Mouse (Mus musculus): ENCODE data around the gene Tcf23. TPM values are rescaled to one million over a fixed set of nuclear protein-coding genes. Genes with fewer than 3 reads are reported as not detected.
A peak's percentile ranks its signal among the peaks of the same experiment; 100 is the strongest.

The Tcf23 gene
- polyA plus RNA-seq, 1 experiment = not detected

DNA sequence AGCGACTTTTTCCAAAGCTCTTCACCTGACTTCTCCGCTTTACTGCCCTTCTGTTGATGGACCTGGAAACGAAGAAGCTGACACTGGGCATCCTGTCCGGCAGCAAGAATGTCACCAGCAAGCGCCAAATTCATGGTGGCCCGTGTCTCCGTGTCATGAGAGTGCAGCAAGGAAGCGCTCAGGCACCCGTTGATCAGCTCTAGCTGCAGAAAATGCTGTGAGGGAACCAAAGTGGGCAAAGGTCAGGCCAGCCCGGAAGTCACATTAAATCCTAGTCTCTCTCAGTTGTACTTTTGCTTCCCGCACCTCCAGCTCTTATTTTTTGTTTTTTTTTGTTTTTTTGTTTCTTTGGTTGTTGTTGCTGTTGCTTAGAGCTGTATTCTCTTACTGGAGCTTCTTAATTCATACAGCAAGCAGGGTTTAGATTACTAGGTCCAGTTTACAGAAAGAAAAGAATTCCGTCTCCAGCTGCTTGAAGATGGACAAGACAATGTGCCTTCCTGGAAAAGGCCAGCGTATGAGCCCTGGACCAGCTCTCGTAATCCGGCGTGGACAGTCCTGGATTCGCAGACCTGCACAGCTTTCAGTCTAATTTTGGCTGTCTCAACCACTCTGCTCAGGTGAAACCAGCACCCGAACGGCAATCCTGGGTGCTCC is 9.1 kb upstream of the Tcf23 start:
- peaks cover 26% of the 10 kb centered on the region for H3K36me3 ChIP-seq (ENCODE audit: control insufficient read depth, insufficient read depth, low read length, poor library complexity, severe bottlenecking)
- H3K4me1 ChIP-seq (ENCODE audit: control insufficient read depth, insufficient read depth, low read length) = no peaks in the 10 kb centered on the region
- H3K9me3 ChIP-seq (replicated peaks; ENCODE audit: control insufficient read depth, insufficient read depth, low read length, poor library complexity, severe bottlenecking) = no peaks in the 10 kb centered on the region
- H3K9ac ChIP-seq (ENCODE audit: low read depth, poor library complexity, severe bottlenecking) = peak overlapping the region; percentile 83
- TF ChIP-seq CTCF (IDR thresholded peaks at IDR 0.05; ENCODE audit: low read depth, low read length) (no peak), POLR2A (IDR thresholded peaks at IDR 0.05; ENCODE audit: insufficient read depth, low read length) (no peak), EP300 (IDR thresholded peaks at IDR 0.05; ENCODE audit: insufficient read depth, low read depth, low read length) (no peak)
- H3K4me3 ChIP-seq (ENCODE audit: low read depth, low read length) = peak overlapping the region; percentile 88
- no peak overlapping the region for H3K27ac ChIP-seq (ENCODE audit: insufficient read depth, low read length)
- no peaks in the 10 kb centered on the region for H3K27me3 ChIP-seq (ENCODE audit: control insufficient read depth, insufficient read depth, low read length, poor library complexity, severe bottlenecking)

DNA sequence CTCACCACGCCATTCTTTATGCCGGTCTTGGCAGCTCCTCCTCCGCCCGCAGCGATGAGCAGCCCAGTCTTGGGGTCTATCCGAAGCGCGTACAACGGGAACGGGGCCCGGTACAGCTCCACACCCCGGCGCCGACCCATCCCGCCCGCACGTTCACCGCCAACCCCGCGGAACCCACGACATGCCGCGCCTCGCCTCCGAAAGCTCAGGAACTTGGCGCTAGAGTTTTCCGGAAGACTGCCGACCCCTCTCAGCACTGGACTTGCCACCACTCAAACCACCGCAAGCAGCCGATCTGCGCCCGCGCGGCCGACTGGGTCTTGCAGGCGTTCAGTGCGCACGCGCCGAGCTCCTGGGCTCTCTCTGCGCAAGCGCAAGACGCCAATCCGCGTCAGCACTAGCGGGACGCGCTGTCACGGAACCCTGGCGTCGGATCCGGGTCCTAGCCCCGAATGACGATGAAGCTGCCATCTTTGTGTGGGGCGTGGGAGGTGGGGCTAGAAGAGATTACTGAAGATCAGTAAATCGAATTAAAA is 8.4 kb upstream of the Tcf23 start, which contains the start of gene Preb:
Gene Preb (minus strand): TSS at position 396 of the 536 bp plus-strand sequence.
- peak within 1 kb of the TSS; percentile 83 for H3K9ac ChIP-seq (ENCODE audit: low read depth, poor library complexity, severe bottlenecking)
- H3K27me3 ChIP-seq (ENCODE audit: control insufficient read depth, insufficient read depth, low read length, poor library complexity, severe bottlenecking) = no peaks in the 10 kb centered on the region
- no peaks in the 10 kb centered on the region for H3K4me1 ChIP-seq (ENCODE audit: control insufficient read depth, insufficient read depth, low read length)
- no peak within 1 kb of the TSS for H3K27ac ChIP-seq (ENCODE audit: insufficient read depth, low read length)
- TF ChIP-seq POLR2A (IDR thresholded peaks at IDR 0.05; ENCODE audit: insufficient read depth, low read length) (peak; percentile 62), EP300 (IDR thresholded peaks at IDR 0.05; ENCODE audit: insufficient read depth, low read depth, low read length) (no peak), CTCF (IDR thresholded peaks at IDR 0.05; ENCODE audit: low read depth, low read length) (no peak)
- peaks cover 21% of the 10 kb centered on the region for H3K36me3 ChIP-seq (ENCODE audit: control insufficient read depth, insufficient read depth, low read length, poor library complexity, severe bottlenecking)
- no peaks in the 10 kb centered on the region for H3K9me3 ChIP-seq (replicated peaks; ENCODE audit: control insufficient read depth, insufficient read depth, low read length, poor library complexity, severe bottlenecking)
- peak within 1 kb of the TSS; percentile 88 for H3K4me3 ChIP-seq (ENCODE audit: low read depth, low read length)

DNA sequence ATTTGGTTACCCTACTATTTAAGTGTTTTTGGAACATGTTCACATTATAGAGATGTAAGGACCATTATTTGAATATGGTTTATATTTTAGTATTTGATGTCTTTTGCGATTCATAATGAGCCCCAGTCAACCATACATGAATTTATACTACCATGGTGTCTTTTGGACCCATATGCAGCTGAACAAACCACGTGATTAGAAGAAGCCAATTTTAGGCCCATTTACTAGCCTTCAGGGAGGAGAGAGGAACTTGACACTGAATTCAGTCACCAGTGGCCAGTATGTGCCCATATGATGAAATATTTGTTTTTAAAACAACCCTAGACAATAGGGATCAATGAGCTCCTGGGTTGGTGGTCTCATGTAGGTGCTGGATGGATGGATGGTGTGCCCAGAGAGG is 7.6 kb upstream of the Tcf23 start:
- Histone ChIP-seq H3K9ac (ENCODE audit: low read depth, poor library complexity, severe bottlenecking) (peak overlapping the region; percentile 62; the same call in 1 of the 2 replicates), H3K4me3 (ENCODE audit: low read depth, low read length) (no peak overlapping the region), H3K36me3 (ENCODE audit: control insufficient read depth, insufficient read depth, low read length, poor library complexity, severe bottlenecking) (peaks cover 13% of the 10 kb centered on the region), H3K27me3 (ENCODE audit: control insufficient read depth, insufficient read depth, low read length, poor library complexity, severe bottlenecking) (no peaks in the 10 kb centered on the region), H3K27ac (ENCODE audit: insufficient read depth, low read length) (no peak overlapping the region), H3K4me1 (ENCODE audit: control insufficient read depth, insufficient read depth, low read length) (no peaks in the 10 kb centered on the region), H3K9me3 (replicated peaks; ENCODE audit: control insufficient read depth, insufficient read depth, low read length, poor library complexity, severe bottlenecking) (no peaks in the 10 kb centered on the region)
- TF ChIP-seq EP300 (IDR thresholded peaks at IDR 0.05; ENCODE audit: insufficient read depth, low read depth, low read length) (no peak), POLR2A (IDR thresholded peaks at IDR 0.05; ENCODE audit: insufficient read depth, low read length) (no peak)

DNA sequence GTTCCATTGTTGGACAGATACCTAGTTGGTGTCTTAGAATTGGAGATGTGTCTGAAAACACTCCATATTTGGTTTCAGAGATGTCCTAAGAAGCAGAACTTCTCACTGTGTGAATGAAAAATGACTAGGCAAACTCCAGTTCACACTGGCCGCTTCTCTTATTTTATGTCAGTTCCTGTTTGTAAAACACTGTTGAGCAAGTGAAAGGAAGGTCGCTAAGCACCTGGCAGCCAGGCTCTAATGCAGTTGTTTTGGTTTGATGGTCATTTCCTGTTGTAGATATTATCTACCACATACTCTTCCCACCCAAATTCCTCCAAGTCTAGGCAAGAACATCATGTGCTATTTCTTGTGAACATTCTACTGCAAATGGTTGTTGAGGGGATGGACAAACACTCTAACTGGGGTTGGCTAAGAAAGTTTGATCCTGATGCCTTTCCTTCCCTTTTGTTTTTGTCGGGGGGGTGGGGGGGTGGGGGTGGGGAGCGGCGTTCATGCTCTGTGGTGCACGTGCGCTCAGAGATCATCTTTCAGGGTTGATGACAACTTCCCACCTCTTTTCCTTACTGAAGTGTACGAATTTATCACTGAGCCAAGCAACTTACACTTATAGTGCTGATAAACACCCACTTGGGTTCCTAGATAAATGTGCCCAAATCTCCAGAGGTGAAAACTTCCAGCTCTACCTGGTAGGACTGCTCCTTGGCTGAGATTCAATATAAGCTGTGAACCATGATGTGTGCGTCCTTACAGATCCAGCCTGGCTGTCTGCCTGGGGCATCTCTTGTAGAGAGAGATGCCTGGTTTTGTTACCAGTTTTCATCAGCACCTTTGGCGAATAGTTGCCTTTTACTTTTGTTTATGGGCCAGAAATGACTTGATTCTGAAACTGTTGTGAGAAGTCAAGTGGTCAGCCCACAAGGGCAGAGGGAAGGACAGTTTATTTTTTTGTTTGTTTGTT is 6.6 kb upstream of the Tcf23 start:
- Histone ChIP-seq H3K27ac (ENCODE audit: insufficient read depth, low read length) (no peak overlapping the region), H3K27me3 (ENCODE audit: control insufficient read depth, insufficient read depth, low read length, poor library complexity, severe bottlenecking) (no peaks in the 10 kb centered on the region), H3K4me3 (ENCODE audit: low read depth, low read length) (no peak overlapping the region), H3K9ac (ENCODE audit: low read depth, poor library complexity, severe bottlenecking) (no peak overlapping the region), H3K4me1 (ENCODE audit: control insufficient read depth, insufficient read depth, low read length) (no peaks in the 10 kb centered on the region), H3K36me3 (ENCODE audit: control insufficient read depth, insufficient read depth, low read length, poor library complexity, severe bottlenecking) (peaks cover 10% of the 10 kb centered on the region; the same call in 1 of the 2 replicates), H3K9me3 (replicated peaks; ENCODE audit: control insufficient read depth, insufficient read depth, low read length, poor library complexity, severe bottlenecking) (no peaks in the 10 kb centered on the region)
- no peak for TF ChIP-seq EP300 (IDR thresholded peaks at IDR 0.05; ENCODE audit: insufficient read depth, low read depth, low read length)
- no peak for TF ChIP-seq POLR2A (IDR thresholded peaks at IDR 0.05; ENCODE audit: insufficient read depth, low read length)
- no peak for TF ChIP-seq CTCF (IDR thresholded peaks at IDR 0.05; ENCODE audit: low read depth, low read length)

DNA sequence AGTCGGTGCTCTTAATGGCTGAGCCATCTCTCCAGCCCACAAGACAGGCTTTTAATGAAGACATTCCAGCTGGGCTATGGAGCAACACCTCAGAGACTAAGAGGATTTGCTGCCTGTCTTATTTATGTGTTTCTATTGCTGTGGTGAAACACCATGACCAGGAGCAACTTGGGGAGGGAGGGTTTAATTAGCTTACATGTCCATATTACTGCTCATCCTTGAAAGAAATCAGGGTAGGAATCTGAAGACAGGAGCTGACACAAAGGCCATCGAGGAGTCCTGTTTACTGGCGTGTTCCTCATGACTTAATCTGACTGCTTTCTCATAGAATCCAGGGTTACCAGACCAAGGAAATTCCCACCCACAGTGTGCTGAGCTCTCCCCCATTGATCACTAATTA is 4.5 kb upstream of the Tcf23 start:
- H3K4me1 ChIP-seq (ENCODE audit: control insufficient read depth, insufficient read depth, low read length) = no peaks in the 10 kb centered on the region
- no peaks in the 10 kb centered on the region for H3K27me3 ChIP-seq (ENCODE audit: control insufficient read depth, insufficient read depth, low read length, poor library complexity, severe bottlenecking)
- no peaks in the 10 kb centered on the region; the same call in 1 of the 2 replicates for H3K36me3 ChIP-seq (ENCODE audit: control insufficient read depth, insufficient read depth, low read length, poor library complexity, severe bottlenecking)
- H3K27ac ChIP-seq (ENCODE audit: insufficient read depth, low read length) = no peak overlapping the region
- no peak for TF ChIP-seq EP300 (IDR thresholded peaks at IDR 0.05; ENCODE audit: insufficient read depth, low read depth, low read length)
- no peak overlapping the region for H3K4me3 ChIP-seq (ENCODE audit: low read depth, low read length)
- no peaks in the 10 kb centered on the region for H3K9me3 ChIP-seq (replicated peaks; ENCODE audit: control insufficient read depth, insufficient read depth, low read length, poor library complexity, severe bottlenecking)
- no peak overlapping the region for H3K9ac ChIP-seq (ENCODE audit: low read depth, poor library complexity, severe bottlenecking)

All from ES-Bruce4 (cell line).